Mouse (Mus musculus) kidney, adult 2 months (tissue): ENCODE data around the gene Pcp4.

Experiments used
- CTCF ChIP-seq: fragments of 200-500 bp; conservative IDR thresholded peaks from 2 replicates; pipeline ENCODE4 v1.5.1; 2011; ENCODE audit warnings: low read depth, mild to moderate bottlenecking, control low read depth, low read length, moderate library complexity, mixed read lengths; ENCODE audit not compliant: insufficient read depth, insufficient read length
- POLR2A ChIP-seq: fragments of 200-500 bp; IDR thresholded peaks from one replicate; pipeline ENCODE4 v1.6.1; 2011; ENCODE audit warnings: low read depth, low read length, control low read depth

GRCm38 (mm10) chr16:96459356-96459755, 8.1 kb upstream of the Pcp4 start:
- no peak for TF ChIP-seq CTCF
- TF ChIP-seq POLR2A, result no peak
